Mouse (Mus musculus): ENCODE data around the gene Sh3bp4.

The Sh3bp4 gene

GRCm38 (mm10) chr1:89140113-89140512, 69.9 kb downstream of the Sh3bp4 start:
- in situ Hi-C loops (cut with MboI; ENCODE audit: low pct_unique_long_range_greater_than_20kb in 1 of 2, low sequenced_read_pairs in 2 of 2, unreplicated experiment in 1 of 2), result no loop called here

DNA sequence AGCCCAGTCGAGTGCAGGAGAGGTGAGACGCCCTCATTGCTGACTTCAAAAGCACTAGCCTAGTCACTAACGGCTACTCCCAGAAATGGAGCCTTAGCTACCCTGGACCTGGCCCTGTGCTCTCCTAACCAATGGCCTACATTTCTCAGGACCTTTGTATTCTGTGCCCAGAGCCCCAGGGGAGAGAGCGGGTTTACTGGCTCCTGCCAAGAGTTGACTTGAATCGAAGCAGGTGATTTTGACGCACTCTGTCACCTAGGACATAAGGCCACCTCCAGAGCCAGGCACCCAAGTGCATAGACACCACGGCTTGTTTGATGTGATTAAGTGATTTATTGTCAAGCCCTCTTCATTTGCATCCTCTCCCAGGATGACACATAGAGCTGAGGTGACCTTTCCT, 80.9 kb downstream of the Sh3bp4 start:
- in situ Hi-C loops (cut with MboI; ENCODE audit: low pct_unique_long_range_greater_than_20kb in 1 of 2, low sequenced_read_pairs in 2 of 2, unreplicated experiment in 1 of 2), result no loop called here

DNA sequence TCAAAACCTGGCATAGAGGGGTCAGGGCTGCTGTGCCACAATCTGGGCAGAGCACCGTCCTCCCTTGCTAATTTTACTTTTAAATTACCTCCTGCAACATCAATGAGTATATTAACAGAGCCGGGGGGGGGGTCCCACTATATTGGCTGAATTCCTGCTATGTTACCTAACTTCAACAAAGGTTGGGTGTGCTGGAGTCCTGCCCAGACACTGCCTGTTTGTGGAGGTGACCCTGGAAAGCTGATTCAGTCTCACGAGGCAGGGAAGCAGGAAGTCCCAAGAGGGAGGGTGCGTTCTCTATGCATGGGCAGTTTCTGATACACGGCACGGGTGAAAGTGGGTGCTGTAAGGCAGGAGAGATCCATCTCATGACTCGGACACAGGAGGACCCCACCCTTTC, 82.4 kb downstream of the Sh3bp4 start:
- in situ Hi-C loops (cut with MboI; ENCODE audit: low pct_unique_long_range_greater_than_20kb in 1 of 2, low sequenced_read_pairs in 2 of 2, unreplicated experiment in 1 of 2), result no loop called here

GRCm38 (mm10) chr1:89153203-89153602, 83.0 kb downstream of the Sh3bp4 start:
- in situ Hi-C loops (cut with MboI; ENCODE audit: low pct_unique_long_range_greater_than_20kb in 1 of 2, low sequenced_read_pairs in 2 of 2, unreplicated experiment in 1 of 2), result no loop called here

- in situ Hi-C loops (cut with MboI; ENCODE audit: low pct_unique_long_range_greater_than_20kb in 1 of 2, low sequenced_read_pairs in 2 of 2, unreplicated experiment in 1 of 2), result no loop called here
Measured at GRCm38 (mm10) chr1:89163483-89163882, 93.3 kb downstream of the Sh3bp4 start.

DNA sequence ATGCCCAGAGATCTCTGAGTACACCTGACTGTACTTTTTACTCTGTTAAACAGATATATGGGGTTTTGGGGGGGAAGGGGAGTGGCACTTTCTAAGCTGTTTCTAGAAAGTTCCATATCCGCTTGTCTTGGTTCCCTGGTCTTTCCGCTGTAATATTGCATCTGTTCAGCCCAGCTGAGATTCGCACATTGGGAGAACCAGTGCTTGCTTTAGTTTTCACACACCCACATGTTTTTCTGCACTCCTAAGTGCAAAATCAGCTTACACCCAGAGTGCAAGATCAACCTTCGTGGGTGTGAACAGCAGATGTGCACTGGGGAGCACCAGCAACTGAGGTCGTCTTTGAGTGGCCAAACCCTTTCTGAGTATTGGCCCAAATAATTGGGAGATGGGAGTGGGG, 94.1 kb downstream of the Sh3bp4 start:
- in situ Hi-C loops (cut with MboI; ENCODE audit: low pct_unique_long_range_greater_than_20kb in 1 of 2, low sequenced_read_pairs in 2 of 2, unreplicated experiment in 1 of 2), result no loop called here

- in situ Hi-C loops (cut with MboI; ENCODE audit: low pct_unique_long_range_greater_than_20kb in 1 of 2, low sequenced_read_pairs in 2 of 2, unreplicated experiment in 1 of 2), result no loop called here
Measured at GRCm38 (mm10) chr1:89164685-89165084, 94.5 kb downstream of the Sh3bp4 start.

- in situ Hi-C loops (cut with MboI; ENCODE audit: low pct_unique_long_range_greater_than_20kb in 1 of 2, low sequenced_read_pairs in 2 of 2, unreplicated experiment in 1 of 2), result no loop called here
Measured at GRCm38 (mm10) chr1:89166814-89167249, 96.6 kb downstream of the Sh3bp4 start.

GRCm38 (mm10) chr1:89171275-89171767, 101.1 kb downstream of the Sh3bp4 start:
- in situ Hi-C loops (cut with MboI; ENCODE audit: low pct_unique_long_range_greater_than_20kb in 1 of 2, low sequenced_read_pairs in 2 of 2, unreplicated experiment in 1 of 2), result no loop called here

DNA sequence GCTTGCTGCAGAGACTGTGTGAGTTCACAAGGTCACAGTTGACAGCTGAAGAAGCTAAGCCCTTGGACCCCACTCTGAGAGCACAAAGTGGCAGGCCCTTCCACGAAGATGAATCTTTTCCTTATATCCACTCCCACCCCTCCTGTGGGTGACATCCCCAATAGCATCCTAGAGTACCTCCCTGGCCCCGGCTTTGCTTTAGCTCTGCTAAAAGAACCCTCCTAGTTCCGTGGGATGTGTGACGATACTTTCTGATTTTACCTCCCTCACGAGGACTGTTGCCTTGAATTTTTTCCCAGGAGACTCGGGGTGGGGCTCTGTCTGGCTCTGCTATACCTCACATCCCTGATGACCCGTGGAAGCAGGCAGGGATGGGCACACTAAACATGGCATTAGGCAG, 104.4 kb downstream of the Sh3bp4 start:
- in situ Hi-C loops (cut with MboI; ENCODE audit: low pct_unique_long_range_greater_than_20kb in 1 of 2, low sequenced_read_pairs in 2 of 2, unreplicated experiment in 1 of 2), result no loop called here

DNA sequence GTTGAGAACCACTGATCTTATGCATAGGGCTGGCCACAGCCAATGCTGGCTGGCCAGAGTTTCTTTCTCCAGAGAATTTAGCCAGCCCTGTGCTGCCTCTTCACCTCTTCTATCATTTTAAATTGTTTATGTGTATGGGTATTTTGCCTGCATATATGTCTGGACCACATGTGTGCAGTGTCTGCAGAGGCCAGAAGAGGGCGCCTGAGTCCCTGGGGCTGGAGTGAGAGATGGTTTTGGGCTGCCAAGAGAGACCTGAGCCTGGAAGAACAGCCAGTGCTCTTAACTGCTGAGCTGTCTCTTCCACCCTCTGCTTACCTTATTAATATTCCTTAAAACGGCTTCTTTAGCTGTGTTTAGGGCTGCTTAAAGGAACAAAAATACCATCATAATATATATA, 105.1 kb downstream of the Sh3bp4 start:
- in situ Hi-C loops (cut with MboI; ENCODE audit: low pct_unique_long_range_greater_than_20kb in 1 of 2, low sequenced_read_pairs in 2 of 2, unreplicated experiment in 1 of 2), result no loop called here

DNA sequence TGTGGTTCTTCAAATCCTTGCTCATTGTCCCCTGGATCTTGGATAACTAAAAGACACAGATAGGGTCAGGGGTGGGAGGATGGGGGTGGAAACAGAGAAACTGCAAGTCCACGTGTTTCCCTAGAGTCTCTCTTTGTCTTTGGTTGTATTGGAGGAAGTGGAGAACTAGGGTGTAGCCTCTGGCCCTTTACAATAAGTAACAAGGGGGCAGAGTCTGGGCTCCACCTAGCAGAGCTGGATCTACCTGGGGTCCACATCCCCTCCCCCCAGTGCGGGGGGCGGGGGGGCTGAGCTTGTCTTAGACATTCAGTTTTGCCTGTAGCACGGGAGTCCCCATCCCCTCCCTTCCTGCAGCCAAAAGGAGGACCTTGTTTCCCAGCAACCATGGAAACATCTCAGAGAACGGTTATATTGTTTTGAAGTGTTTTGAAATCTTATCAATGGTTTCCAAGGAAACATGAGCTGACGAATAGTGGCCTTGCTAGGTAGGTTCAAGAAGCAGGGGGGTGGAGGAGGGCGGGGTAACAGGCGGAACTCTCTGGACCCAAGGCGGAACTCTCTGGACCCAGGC, 113.1 kb downstream of the Sh3bp4 start:
- in situ Hi-C loops (cut with MboI; ENCODE audit: low pct_unique_long_range_greater_than_20kb in 1 of 2, low sequenced_read_pairs in 2 of 2, unreplicated experiment in 1 of 2), result no loop called here

DNA sequence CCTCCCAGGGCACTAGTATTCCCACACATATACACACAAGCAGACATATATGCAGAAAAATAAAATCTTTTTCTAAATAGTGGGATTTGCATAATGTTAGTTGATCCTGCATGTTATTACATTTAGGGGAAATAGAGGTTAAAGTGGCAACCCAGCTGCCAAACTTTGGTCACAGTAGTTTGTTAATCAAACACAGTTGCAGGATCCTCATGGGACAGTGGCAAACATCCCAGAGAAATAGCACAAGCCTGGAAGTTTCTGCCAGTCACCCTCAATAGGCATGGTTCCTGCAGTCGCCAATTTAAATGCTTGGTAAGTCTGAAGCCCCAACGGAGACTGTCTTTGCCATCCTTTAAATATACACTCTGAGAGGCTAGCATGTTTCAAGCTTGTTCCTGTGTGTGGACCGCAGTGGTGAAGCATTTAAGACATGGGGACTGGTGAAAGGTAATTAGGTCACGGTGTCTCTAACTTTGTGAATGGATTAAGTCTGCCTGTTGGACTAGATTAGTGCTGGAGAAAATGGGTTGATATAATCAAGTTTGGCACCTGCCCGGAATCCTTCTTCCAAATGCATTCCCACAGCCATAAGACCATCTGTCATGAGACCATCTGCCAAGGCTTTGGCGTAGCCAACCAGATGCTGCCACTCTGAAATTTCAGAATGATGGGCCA, 114.0 kb downstream of the Sh3bp4 start:
- in situ Hi-C loops (cut with MboI; ENCODE audit: low pct_unique_long_range_greater_than_20kb in 1 of 2, low sequenced_read_pairs in 2 of 2, unreplicated experiment in 1 of 2), result no loop called here

DNA sequence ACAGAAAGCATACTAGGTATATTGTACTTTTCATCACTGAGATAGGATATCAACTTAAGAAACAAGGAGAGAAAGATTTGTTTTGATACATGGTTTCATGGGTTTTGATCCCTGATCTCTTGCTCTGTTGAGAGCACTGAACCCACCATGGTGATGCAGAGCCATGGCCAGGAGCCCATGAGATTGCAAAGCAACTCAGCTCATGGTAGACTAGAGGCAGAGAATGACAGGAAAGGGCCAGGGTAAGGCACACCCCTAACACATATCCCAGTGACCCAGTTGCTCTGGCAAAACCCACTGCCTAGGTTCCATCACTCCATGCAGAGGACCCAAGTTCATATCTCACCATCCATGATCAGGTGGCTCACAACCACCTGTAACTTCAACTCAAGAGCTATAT, 114.6 kb downstream of the Sh3bp4 start:
- in situ Hi-C loops (cut with MboI; ENCODE audit: low pct_unique_long_range_greater_than_20kb in 1 of 2, low sequenced_read_pairs in 2 of 2, unreplicated experiment in 1 of 2), result no loop called here

GRCm38 (mm10) chr1:89187441-89187840, 117.2 kb downstream of the Sh3bp4 start:
- in situ Hi-C loops (cut with MboI; ENCODE audit: low pct_unique_long_range_greater_than_20kb in 1 of 2, low sequenced_read_pairs in 2 of 2, unreplicated experiment in 1 of 2), result no loop called here

- in situ Hi-C loops (cut with MboI; ENCODE audit: low pct_unique_long_range_greater_than_20kb in 1 of 2, low sequenced_read_pairs in 2 of 2, unreplicated experiment in 1 of 2), result no loop called here
Measured at GRCm38 (mm10) chr1:89188091-89188490, 117.9 kb downstream of the Sh3bp4 start.

- in situ Hi-C loops (cut with MboI; ENCODE audit: low pct_unique_long_range_greater_than_20kb in 1 of 2, low sequenced_read_pairs in 2 of 2, unreplicated experiment in 1 of 2), result no loop called here
Measured at GRCm38 (mm10) chr1:89189204-89189603, 119.0 kb downstream of the Sh3bp4 start.

GRCm38 (mm10) chr1:89190621-89191020, 120.4 kb downstream of the Sh3bp4 start:
- in situ Hi-C loops (cut with MboI; ENCODE audit: low pct_unique_long_range_greater_than_20kb in 1 of 2, low sequenced_read_pairs in 2 of 2, unreplicated experiment in 1 of 2), result loop anchor here (5.0 to 10.0 kb wide), 3 partner anchors 123 to 446 kb away; no protein-coding TSS in a partner anchor

- in situ Hi-C loops (cut with MboI; ENCODE audit: low pct_unique_long_range_greater_than_20kb in 1 of 2, low sequenced_read_pairs in 2 of 2, unreplicated experiment in 1 of 2), result loop anchor here (5.0 to 10.0 kb wide), 3 partner anchors 124 to 446 kb away; no protein-coding TSS in a partner anchor
Measured at GRCm38 (mm10) chr1:89191127-89191740, 121.0 kb downstream of the Sh3bp4 start.

Measured in mouse embryonic stem cell (cell line).